16 mouse cellular contexts compared by ENCODE assay signal in the genomic region with DNA sequence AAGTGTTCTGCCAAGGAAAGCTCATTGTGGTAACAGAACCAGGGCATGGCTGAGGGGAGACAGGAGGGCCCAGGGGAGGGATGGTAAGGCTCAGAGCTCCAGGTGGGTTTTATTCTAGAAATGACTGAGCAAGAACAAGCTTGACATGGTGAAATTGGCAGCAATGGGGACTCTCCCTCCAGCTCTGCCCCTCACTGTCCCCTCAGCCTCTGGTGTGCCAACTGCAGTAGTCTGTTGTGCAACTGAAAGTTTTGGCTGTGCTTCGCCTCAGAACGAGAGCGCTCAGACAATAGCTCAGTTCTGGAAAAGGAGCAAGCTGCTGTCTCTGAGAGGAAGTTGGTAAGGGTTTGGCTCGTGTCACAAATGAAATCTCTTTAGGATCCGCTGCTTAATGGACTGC. TPM values are rescaled to one million over a fixed set of nuclear protein-coding genes. Genes with fewer than 3 reads are reported as not detected.
DNase-seq lines count a peak whose midpoint lies in the region; ATAC-seq and TF ChIP-seq lines count a peak whose summit lies in the region.
"Had no signal": no experiment of that assay in that cellular context is flagged by ENCODE, and none has a peak within 500 bp of the region (broad histone marks: within the 10 kb centered on the region; RNA-seq: fewer than 3 reads in every experiment).

No protein-coding gene starts in this region.

- H3K27ac ChIP-seq in hindbrain, embryonic 16.5 days (ENCODE audit: low read depth, low read length): no peak overlapping the region
- H3K27ac ChIP-seq in hindbrain, embryonic 12.5 days: no peak overlapping the region
- H3K27ac ChIP-seq in spleen, adult 2 months (ENCODE audit: insufficient read depth, low read length): peak overlapping the region; percentile 12; the same call in 1 of the 2 replicates
- H3K27ac ChIP-seq: kidney, postnatal 0 days; limb, embryonic 10.5 days; liver, embryonic 13.5 days had no signal

- peaks cover 6% of the 10 kb centered on the region; the same call in 1 of the 2 replicates for H3K36me3 ChIP-seq in hindbrain, embryonic 16.5 days (ENCODE audit: control insufficient read depth, insufficient read depth, low read length)
- peaks cover 9% of the 10 kb centered on the region for H3K36me3 ChIP-seq in hindbrain, embryonic 12.5 days
- peaks cover 6% of the 10 kb centered on the region for H3K36me3 ChIP-seq in spleen, adult 2 months (ENCODE audit: control insufficient read depth, insufficient read depth, low read length)

- H3K4me1 ChIP-seq in hindbrain, embryonic 16.5 days (ENCODE audit: control insufficient read depth, insufficient read depth, low read depth, low read length): peaks cover 13% of the 10 kb centered on the region
- peaks cover 23% of the 10 kb centered on the region for H3K4me1 ChIP-seq in hindbrain, embryonic 12.5 days
- H3K4me1 ChIP-seq in spleen, adult 2 months (ENCODE audit: control insufficient read depth, insufficient read depth, insufficient read length): no peaks in the 10 kb centered on the region

- no peak for TF ChIP-seq POLR2A in spleen, adult 2 months (IDR thresholded peaks at IDR 0.05; ENCODE audit: low read depth, low read length)

- H3K27me3 ChIP-seq in hindbrain, embryonic 16.5 days (replicated peaks; ENCODE audit: control insufficient read depth, insufficient read depth, low read length): no peaks in the 10 kb centered on the region
- no peaks in the 10 kb centered on the region; the same call in 1 of the 2 replicates for H3K27me3 ChIP-seq in hindbrain, embryonic 12.5 days
- H3K27me3 ChIP-seq in spleen, adult 2 months (ENCODE audit: control insufficient read depth, insufficient read depth, low read length): no peaks in the 10 kb centered on the region
- H3K27me3 ChIP-seq: liver, embryonic 13.5 days had no signal

- H3K4me3 ChIP-seq in hindbrain, embryonic 16.5 days (ENCODE audit: low read length): no peak overlapping the region
- H3K4me3 ChIP-seq in hindbrain, embryonic 12.5 days: no peak overlapping the region
- no peak overlapping the region for H3K4me3 ChIP-seq in spleen, adult 2 months (ENCODE audit: extremely low read depth, insufficient read depth, insufficient read length)
- H3K4me3 ChIP-seq: limb, embryonic 10.5 days; liver, embryonic 13.5 days had no signal

- no peaks in the 10 kb centered on the region for H3K9me3 ChIP-seq in hindbrain, embryonic 16.5 days (ENCODE audit: control insufficient read depth, low read length)
- no peaks in the 10 kb centered on the region for H3K9me3 ChIP-seq in hindbrain, embryonic 12.5 days (replicated peaks)
- H3K9me3 ChIP-seq: limb, embryonic 10.5 days; liver, embryonic 13.5 days had no signal

- H3K9ac ChIP-seq in hindbrain, embryonic 16.5 days (ENCODE audit: low read depth, low read length): no peak overlapping the region
- no peak overlapping the region for H3K9ac ChIP-seq in hindbrain, embryonic 12.5 days
- H3K9ac ChIP-seq: liver, embryonic 13.5 days had no signal

- H3K4me2 ChIP-seq in hindbrain, embryonic 16.5 days (ENCODE audit: low read length): no peak overlapping the region
- H3K4me2 ChIP-seq in hindbrain, embryonic 12.5 days (replicated peaks): no peak overlapping the region
- H3K4me2 ChIP-seq: heart, embryonic 11.5 days; liver, embryonic 13.5 days had no signal

- WGBS in hindbrain, embryonic 16.5 days: 50% methylated on average over 5 of the region's 5 CpGs
- WGBS in hindbrain, embryonic 12.5 days: 82% methylated on average over 5 of the region's 5 CpGs
- WGBS in spleen, adult 2 months: 64% methylated on average over 5 of the region's 5 CpGs

- ATAC-seq in hindbrain, embryonic 16.5 days: peak; percentile 49; the same call in 1 of the 2 replicates
- ATAC-seq in hindbrain, embryonic 12.5 days (ENCODE audit: low FRiP score): no peak

- peak; percentile 12 for DNase-seq in adrenal gland, adult 2 months
- DNase-seq in adrenal gland, postnatal 4 days (ENCODE audit: low spot score in 2 of 2): no peak
- no peak for DNase-seq in spleen, adult 2 months (ENCODE audit: low read depth in 1 of 2, low spot score in 2 of 2)
- no peak for DNase-seq in spleen, postnatal 14 days (ENCODE audit: low spot score in 2 of 2)
- DNase-seq in thymus, postnatal 25 days: no peak
- DNase-seq in gastrocnemius, postnatal 10 days: no peak
- DNase-seq: cerebellum, adult 11 months; gastrocnemius, postnatal 25 days; liver, embryonic 13.5 days; right cerebral cortex, postnatal 25 days; thymus, postnatal 14 days had no signal

- no peak for TF ChIP-seq CTCF in spleen, adult 2 months (IDR thresholded peaks at IDR 0.05; ENCODE audit: extremely low read depth, insufficient read depth, insufficient read length, insufficient replicate concordance)

RNA-seq across cellular contexts. Expression of a gene that starts 43.3 kb away (rescaled TPM):
- 1 to 10 TPM; 1.7 to 1.8 TPM for total RNA-seq in adrenal gland, adult 2 months (2021)
- polyA plus RNA-seq in adrenal gland, adult 2 months (2012; rRNA removed): 4.1 and 4.8 TPM in 2 replicates
- total RNA-seq in adrenal gland, postnatal 4 days (2021): 1 to 10 TPM; 5.0 to 9.1 TPM
- polyA plus RNA-seq in hindbrain, embryonic 16.5 days (2015; fragmentation: Nextera tagmentation; extraction: Ambion mirVana): 4.8 and 5.6 TPM in 2 replicates
- polyA plus RNA-seq in hindbrain, embryonic 12.5 days (2016; fragmentation: Nextera tagmentation; extraction: Ambion mirVana): 11.2 and 15.1 TPM in 2 replicates
- 9.6 and 15.5 TPM in 2 replicates for polyA plus RNA-seq in spleen, adult 2 months (2012; rRNA removed)
- under 1 TPM; 0.59 to 0.90 TPM for total RNA-seq in gastrocnemius, postnatal 10 days (2021)
